Mouse (Mus musculus) liver, embryonic 11.5 days (tissue): ENCODE results near the gene Thnsl2. TPM values are rescaled to one million over a fixed set of nuclear protein-coding genes. Genes with fewer than 3 reads are reported as not detected.
A peak's percentile ranks its signal among the peaks of the same experiment; 100 is the strongest.

Experiments
- ATAC-seq: fragments of 200-750 bp; cut with Nextera tagmentation; replicated peaks from 2 replicates; pipeline ENCODE4 v1.8.0; 2017; ENCODE audit warnings: moderate number of reproducible peaks, mild to moderate bottlenecking, moderate TSS enrichment, moderate library complexity; ENCODE audit not compliant: low FRiP score
- DNase-seq: peaks from one replicate; pipeline ENCODE4 v3.0.0-alpha.2; 2017; ENCODE audit warnings: low spot score
- H3K27ac ChIP-seq: fragments of 300-500 bp; sonication (generic); 2 replicates; pipeline ENCODE4 v1.5.1; 2014; ENCODE audit warnings: mild to moderate bottlenecking, low read depth, low read length, control low read depth
- H3K27me3 ChIP-seq: fragments of 300-500 bp; sonication (generic); replicated peaks from 2 replicates; pipeline ENCODE4 v1.6.1; 2014; ENCODE audit warnings: low read length, mixed read lengths; ENCODE audit not compliant: control insufficient read depth, insufficient read depth
- H3K36me3 ChIP-seq: fragments of 300-500 bp; sonication (generic); 2 replicates; pipeline ENCODE4 v1.6.1; 2014; ENCODE audit warnings: mild to moderate bottlenecking, low read length, moderate library complexity, mixed read lengths; ENCODE audit not compliant: control insufficient read depth, insufficient read depth
- H3K4me1 ChIP-seq: fragments of 300-500 bp; sonication (generic); replicated peaks from 2 replicates; pipeline ENCODE4 v1.6.1; 2014; ENCODE audit warnings: low read length, mixed read lengths; ENCODE audit not compliant: control insufficient read depth, insufficient read depth
- H3K4me2 ChIP-seq: fragments of 300-500 bp; sonication (generic); 2 replicates; pipeline ENCODE4 v1.6.1; 2014; ENCODE audit warnings: mild to moderate bottlenecking, control low read depth, moderate library complexity
- H3K4me3 ChIP-seq: fragments of 300-500 bp; sonication (generic); 2 replicates; pipeline ENCODE4 v1.5.1; 2014; ENCODE audit warnings: low read depth, low read length, control low read depth
- H3K9ac ChIP-seq: fragments of 300-500 bp; sonication (generic); 2 replicates; pipeline ENCODE4 v1.6.1; 2014; ENCODE audit warnings: low read depth, low read length, control low read depth
- H3K9me3 ChIP-seq: fragments of 300-500 bp; sonication (generic); 2 replicates; pipeline ENCODE4 v1.6.1; 2016; ENCODE audit warnings: low read length, inconsistent platforms, mixed read lengths; ENCODE audit not compliant: control insufficient read depth
- WGBS: fragments of 180-500 bp; shearing (Covaris S2); extraction: QIAGEN DNeasy Blood & Tissue Kit; methylation state at CpG from one replicate; pipeline ENCODE4 v1.1.7; 2014; 5-methylcytosine and 5-hydroxymethylcytosine counted together
- polyA plus RNA-seq: library from polyadenylated mRNA; unstranded; fragments of >200 nt; fragmentation: Nextera tagmentation; extraction: Ambion mirVana; gene quantifications from 2 replicates; pipeline ENCODE4 v1.2.1, GENCODE M21; 2014

Thnsl2 gene
- polyA plus RNA-seq, 1 experiment from 2014 or later = 5.8 TPM

- Histone ChIP-seq H3K36me3 (no peaks in the 10 kb centered on the region), H3K9me3 (no peaks in the 10 kb centered on the region), H3K4me1 (peaks cover 2% of the 10 kb centered on the region; the same call in 1 of the 2 replicates), H3K27ac (no peak overlapping the region), H3K27me3 (no peaks in the 10 kb centered on the region), H3K4me2 (no peak overlapping the region), H3K9ac (no peak overlapping the region), H3K4me3 (no peak overlapping the region)
- ATAC-seq (no peak), DNase-seq (no peak)
- WGBS = 61% methylated on average over 3 of the region's 3 CpGs
Observed at GRCm38 (mm10) chr6:71145288-71145989, 1.2 kb upstream of the Thnsl2 start.

DNA sequence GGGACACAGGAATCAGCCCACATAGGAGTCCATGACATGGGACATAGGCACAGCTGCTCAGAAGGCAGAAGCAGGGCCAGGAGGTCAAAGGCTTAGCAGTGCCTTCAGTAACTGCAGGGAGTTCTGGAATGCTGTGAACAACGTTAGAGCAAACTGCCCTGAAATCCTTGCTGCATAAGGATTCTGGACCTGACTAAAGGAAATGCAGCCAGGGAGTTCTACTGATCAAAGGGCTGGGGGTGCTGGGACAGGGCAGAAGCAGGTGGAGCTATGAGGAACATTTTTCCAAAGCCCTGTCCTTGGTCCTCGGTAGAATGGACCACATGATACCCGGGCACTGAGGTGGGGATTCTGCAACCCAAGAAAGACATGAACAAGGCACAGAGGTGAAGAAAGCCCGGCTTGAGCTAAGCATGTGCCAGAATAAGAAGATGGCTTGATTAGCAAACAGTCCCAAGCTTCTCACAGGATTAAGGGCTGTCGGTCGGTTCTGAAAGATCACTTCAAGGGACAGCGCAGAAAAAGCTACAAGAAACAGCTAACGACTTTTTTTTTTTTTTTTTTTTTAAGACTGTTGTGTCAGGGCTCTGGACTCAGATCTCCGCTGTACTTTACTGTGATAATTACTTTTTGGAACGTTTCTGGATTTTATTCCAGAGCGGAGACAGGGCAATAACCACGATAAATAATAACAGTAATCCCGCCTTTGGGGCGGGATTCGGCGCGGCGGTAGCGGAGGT is 915 bp downstream of the Thnsl2 start:
- ATAC-seq = 0 out of 2 replicates have a peak, but pooled peaks have one; percentile 5
- WGBS = 3% methylated on average over 19 of the region's 19 CpGs
- H3K9me3 ChIP-seq = no peaks in the 10 kb centered on the region
- H3K27ac ChIP-seq = no peak overlapping the region; the same call in 1 of the 2 replicates
- peak overlapping the region; percentile 91 for H3K4me2 ChIP-seq
- no peak for DNase-seq
- H3K4me3 ChIP-seq = peak overlapping the region; percentile 52
- H3K36me3 ChIP-seq = no peaks in the 10 kb centered on the region
- peak overlapping the region; percentile 74 for H3K9ac ChIP-seq
- no peaks in the 10 kb centered on the region for H3K27me3 ChIP-seq
- 0 out of 2 replicates have a peak, but pooled peaks cover 2% of the 10 kb centered on the region for H3K4me1 ChIP-seq

GRCm38 (mm10) chr6:71135031-71135430 is 9.2 kb downstream of the Thnsl2 start:
- H3K36me3 ChIP-seq = no peaks in the 10 kb centered on the region
- H3K27ac ChIP-seq = no peak overlapping the region
- H3K4me1 ChIP-seq = no peaks in the 10 kb centered on the region
- 77% methylated on average over 3 of the region's 3 CpGs for WGBS
- H3K9ac ChIP-seq = no peak overlapping the region
- no peaks in the 10 kb centered on the region for H3K27me3 ChIP-seq
- no peaks in the 10 kb centered on the region for H3K9me3 ChIP-seq
- no peak overlapping the region for H3K4me2 ChIP-seq
- DNase-seq (no peak), ATAC-seq (no peak)
- no peak overlapping the region for H3K4me3 ChIP-seq

DNA sequence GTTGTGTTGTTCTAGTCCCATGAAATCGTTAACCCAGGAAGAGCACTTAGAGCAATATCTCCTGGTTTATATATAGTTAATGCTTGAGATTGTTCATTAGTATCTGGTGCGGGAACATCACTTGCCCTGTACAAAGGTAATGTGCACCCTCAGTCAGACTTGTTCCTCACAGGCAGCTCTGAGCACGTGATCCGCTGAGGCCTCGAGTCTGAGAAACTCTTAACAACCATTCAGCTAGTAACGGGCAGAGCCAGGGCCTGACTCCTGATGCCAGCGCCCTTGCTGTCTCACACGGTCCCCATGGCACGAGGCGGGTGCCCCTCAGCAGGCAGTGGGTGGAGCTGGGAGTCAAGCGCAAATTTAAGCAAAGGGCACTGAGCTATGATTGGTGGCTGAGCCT is 10.7 kb downstream of the Thnsl2 start:
- Histone ChIP-seq H3K27ac (no peak overlapping the region), H3K27me3 (no peaks in the 10 kb centered on the region), H3K9me3 (no peaks in the 10 kb centered on the region), H3K4me2 (no peak overlapping the region), H3K4me3 (no peak overlapping the region), H3K4me1 (no peaks in the 10 kb centered on the region), H3K36me3 (no peaks in the 10 kb centered on the region), H3K9ac (no peak overlapping the region)
- no peak for ATAC-seq
- 78% methylated on average over 11 of the region's 11 CpGs for WGBS
- DNase-seq = no peak

DNA sequence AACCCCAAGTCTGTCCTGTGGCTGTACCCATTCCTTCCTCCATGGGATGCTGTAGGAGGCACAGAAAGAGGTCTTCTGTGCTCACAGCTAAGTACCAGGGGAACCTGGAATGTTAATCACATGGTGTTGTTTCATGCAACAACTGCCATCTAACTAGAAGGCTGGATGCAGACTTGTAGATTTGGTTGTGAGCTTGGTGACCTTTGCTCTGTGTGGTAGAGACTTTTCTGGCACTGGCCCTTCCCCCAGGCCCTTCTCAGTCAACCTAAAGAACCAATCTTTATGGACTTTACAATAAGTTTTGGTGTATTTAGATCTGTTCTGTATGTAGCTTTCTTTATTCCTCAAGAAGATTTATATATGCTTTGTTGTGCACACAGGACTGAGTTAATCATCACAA is 13.2 kb downstream of the Thnsl2 start:
- DNase-seq (no peak), ATAC-seq (no peak)
- no peak overlapping the region for H3K4me3 ChIP-seq
- H3K9ac ChIP-seq = no peak overlapping the region
- no peaks in the 10 kb centered on the region for H3K36me3 ChIP-seq
- no peaks in the 10 kb centered on the region for H3K9me3 ChIP-seq
- no peak overlapping the region for H3K27ac ChIP-seq
- H3K4me1 ChIP-seq = no peaks in the 10 kb centered on the region
- no peak overlapping the region for H3K4me2 ChIP-seq
- H3K27me3 ChIP-seq = no peaks in the 10 kb centered on the region

DNA sequence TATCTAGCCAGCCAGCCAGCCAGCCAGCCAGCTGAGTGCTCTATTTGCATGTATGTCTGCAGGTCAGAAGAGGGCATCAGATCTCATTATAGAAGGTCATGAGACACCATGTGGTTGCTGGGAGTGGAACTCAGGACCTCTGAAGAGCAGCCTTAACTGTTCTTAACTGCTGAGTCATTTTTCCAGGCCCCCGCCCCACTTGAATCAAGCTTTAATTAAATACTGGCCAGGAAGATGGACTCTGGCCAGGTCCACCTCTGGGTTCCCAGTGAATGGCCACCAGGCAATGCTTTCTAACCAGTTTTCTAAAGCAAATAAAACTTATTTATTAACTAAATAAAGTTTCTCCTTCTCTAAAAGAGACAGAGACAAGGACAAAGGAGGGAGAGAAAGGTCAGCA is 14.0 kb downstream of the Thnsl2 start:
- DNase-seq = no peak
- no peaks in the 10 kb centered on the region for H3K4me1 ChIP-seq
- no peaks in the 10 kb centered on the region for H3K36me3 ChIP-seq
- H3K9me3 ChIP-seq = no peaks in the 10 kb centered on the region
- H3K4me2 ChIP-seq = no peak overlapping the region
- no peak overlapping the region for H3K9ac ChIP-seq
- WGBS = 76% methylated on average over 1 of the region's 1 CpGs
- no peaks in the 10 kb centered on the region for H3K27me3 ChIP-seq
- no peak overlapping the region for H3K4me3 ChIP-seq
- H3K27ac ChIP-seq = no peak overlapping the region
- ATAC-seq = no peak

- 38% methylated on average over 4 of the region's 4 CpGs for WGBS
- H3K9ac ChIP-seq = no peak overlapping the region
- ATAC-seq = 0 out of 2 replicates have a peak, but pooled peaks have one; percentile 14
Observed at GRCm38 (mm10) chr6:71129071-71129470, 15.2 kb downstream of the Thnsl2 start.

DNA sequence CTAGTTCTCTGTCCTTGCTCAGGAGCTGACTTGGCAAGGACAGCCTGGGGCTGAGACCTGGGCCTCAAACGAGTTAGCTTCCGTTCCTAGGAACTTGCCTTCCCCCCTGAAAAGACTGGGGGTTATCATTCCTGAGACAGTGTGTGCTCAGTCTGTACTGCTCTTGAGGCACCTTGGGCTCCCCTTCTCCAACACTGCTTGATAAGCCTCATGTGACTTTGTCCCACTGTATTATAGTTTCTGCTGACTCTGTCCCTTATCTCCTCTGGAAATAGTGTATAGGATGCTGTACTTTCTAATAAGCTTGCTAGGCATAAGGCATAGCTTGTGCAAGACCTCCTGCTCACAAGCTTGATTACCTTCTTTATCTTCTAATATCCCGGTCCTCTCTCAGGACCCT is 17.9 kb downstream of the Thnsl2 start:
- ATAC-seq = no peak

More at GRCm38 (mm10) chr6:71129071-71129470, 15.2 kb downstream of the Thnsl2 start:
- H3K4me2 ChIP-seq = no peak overlapping the region
- no peak for DNase-seq
- H3K4me3 ChIP-seq = no peak overlapping the region
- no peak overlapping the region for H3K27ac ChIP-seq
- H3K36me3 ChIP-seq = no peaks in the 10 kb centered on the region
- H3K4me1 ChIP-seq = no peaks in the 10 kb centered on the region
- H3K27me3 ChIP-seq = no peaks in the 10 kb centered on the region
- no peaks in the 10 kb centered on the region for H3K9me3 ChIP-seq

More for the DNA sequence above, 17.9 kb downstream of the Thnsl2 start:
- H3K9me3 ChIP-seq = no peaks in the 10 kb centered on the region
- H3K4me3 ChIP-seq = no peak overlapping the region
- H3K27me3 ChIP-seq = no peaks in the 10 kb centered on the region
- no peak for DNase-seq
- no peak overlapping the region for H3K4me2 ChIP-seq
- no peak overlapping the region for H3K9ac ChIP-seq
- H3K36me3 ChIP-seq = no peaks in the 10 kb centered on the region
- 70% methylated on average over 3 of the region's 3 CpGs for WGBS
- H3K4me1 ChIP-seq = no peaks in the 10 kb centered on the region
- no peak overlapping the region for H3K27ac ChIP-seq
